Mouse (Mus musculus) cerebellum, postnatal 14 days (tissue): ENCODE measurements around the gene Usp54.
A peak's percentile ranks its signal among the peaks of the same experiment; 100 is the strongest.
"Not testable (repeated sequence)": the region's sequence is repeated elsewhere in the genome, so short reads cannot be mapped to it uniquely, and the experiment has no call there.

Source experiments
- DNase-seq, 2 experiments: peaks; one replicate each; pipeline ENCODE4 v3.0.0; 2021; ENCODE audit warnings: mixed read lengths in 2 of 2

Usp54 gene

GRCm38 (mm10) chr14:20654690-20655421 lies 14.0 kb upstream of the Usp54 start:
- no peak for DNase-seq

DNA sequence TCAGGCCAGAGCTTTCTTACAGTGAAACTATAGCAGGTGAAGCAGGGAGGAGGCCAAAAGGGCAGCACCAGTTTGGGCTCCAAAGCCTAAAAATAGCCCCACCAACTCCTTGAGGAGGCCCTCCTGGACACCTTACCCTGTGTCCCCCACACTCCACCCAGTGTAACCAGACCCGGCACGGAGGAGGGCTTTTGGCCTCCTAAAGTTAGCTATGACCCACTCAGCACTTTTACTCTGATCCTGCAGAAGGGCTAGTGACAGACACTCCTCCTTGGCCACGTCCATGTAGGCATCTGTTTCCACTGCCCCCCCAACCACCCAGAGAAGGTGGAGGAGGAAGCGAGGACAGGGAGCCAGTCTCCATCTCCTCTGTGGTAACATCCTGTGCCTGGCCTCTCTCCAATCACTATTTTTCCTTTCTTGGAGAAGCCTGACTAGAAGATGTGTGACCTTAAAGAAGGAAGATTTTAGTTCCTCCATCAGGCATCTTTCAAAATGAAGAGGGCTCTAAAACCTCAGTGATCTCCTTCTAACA lies 10.9 kb upstream of the Usp54 start:
- DNase-seq: no peak

DNA sequence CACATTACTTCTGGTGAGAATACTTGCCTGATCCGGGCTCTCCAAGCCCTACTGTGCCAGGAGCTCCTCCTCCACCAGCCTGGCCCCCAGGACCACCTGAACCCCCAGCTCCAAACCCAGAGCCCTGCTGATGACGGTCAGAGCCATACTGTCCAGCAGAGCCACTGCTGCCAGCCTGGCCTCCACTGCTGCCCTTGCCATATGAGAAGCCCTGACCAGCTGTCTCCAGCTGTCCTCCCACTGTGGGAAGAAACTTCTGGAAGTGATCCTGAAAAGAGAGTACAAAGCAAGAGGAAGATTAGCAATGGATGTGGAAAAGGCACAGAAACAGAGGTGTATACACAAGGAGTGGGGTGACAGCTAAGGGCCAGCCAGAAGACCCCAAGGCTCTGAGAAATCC lies 10.1 kb upstream of the Usp54 start:
- no peak for DNase-seq

DNA sequence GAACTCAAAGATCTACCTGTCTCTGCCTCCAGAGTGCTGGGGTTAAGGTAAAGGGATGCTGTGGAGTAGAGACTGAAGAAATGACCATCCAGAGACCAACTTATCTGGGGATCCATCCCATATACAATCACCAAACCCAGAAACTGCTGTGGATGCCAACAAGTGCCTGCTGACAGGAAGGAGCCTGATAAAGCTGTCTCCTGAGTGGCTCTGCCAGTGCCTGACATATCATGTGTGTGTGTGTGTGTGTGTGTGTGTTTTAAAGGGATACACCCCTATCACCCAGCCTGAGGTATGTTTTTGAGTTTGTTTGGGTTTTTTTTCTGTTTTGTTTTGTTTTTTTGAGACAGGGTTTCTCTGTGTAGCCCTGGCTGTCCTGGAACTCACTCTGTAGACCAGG lies 5.5 kb upstream of the Usp54 start:
- no peak for DNase-seq

DNA sequence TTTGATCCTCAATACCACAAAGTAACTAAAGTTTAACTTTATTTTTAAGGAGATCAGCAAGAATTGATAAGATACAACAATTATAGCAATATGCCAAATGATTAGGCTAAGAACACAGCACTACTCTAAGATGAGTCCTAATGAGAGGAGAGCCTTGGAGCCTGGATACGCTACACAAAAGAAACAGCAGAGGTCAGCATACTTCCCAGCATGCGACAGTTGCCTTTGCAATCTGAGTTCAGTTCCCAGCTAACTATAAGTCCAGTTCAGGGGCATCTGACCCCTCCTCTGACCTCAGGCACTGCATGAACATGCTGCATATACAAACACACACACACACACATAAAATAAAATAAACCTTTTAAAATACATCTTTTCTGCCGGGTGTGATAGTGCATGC lies 4.7 kb upstream of the Usp54 start:
- no peak for DNase-seq

GRCm38 (mm10) chr14:20641438-20641875 lies 594 bp upstream of the Usp54 start:
- DNase-seq: peak in 1 of 2 experiments; percentile 34

DNA sequence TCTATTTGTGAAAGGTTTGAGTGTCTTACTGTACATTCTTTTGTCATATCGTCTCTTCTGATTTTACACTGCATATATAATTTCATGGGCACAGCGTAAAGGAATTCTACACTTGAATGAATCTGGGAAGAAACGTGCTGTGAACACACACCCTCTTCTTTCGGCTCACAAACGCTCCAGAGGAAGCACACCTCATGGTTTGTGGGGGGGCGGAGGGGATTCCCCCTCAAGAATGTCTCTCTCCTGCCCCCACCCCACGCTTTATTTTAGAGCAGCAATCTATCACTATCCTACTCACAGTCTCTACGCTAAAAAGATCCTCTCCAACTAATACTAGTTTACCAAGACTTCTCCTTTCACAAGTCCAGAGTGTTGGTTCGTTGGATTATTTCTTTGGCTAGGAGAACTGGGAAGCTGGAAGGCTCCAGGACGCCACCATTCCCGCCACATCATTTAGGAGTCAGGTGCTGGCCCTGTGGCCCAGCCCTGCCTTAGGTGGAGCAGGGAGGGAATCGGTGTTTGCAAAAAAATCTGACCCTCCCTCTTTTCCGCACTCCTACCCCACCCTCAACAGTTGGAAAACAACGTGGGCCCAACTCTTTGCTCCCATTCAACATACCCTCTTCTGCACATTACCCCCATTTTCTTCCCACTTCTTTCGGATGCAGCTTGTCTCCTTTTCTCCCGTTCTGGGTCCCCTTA lies 794 bp downstream of the Usp54 start:
- peak; percentile 24 to 26 for DNase-seq

DNA sequence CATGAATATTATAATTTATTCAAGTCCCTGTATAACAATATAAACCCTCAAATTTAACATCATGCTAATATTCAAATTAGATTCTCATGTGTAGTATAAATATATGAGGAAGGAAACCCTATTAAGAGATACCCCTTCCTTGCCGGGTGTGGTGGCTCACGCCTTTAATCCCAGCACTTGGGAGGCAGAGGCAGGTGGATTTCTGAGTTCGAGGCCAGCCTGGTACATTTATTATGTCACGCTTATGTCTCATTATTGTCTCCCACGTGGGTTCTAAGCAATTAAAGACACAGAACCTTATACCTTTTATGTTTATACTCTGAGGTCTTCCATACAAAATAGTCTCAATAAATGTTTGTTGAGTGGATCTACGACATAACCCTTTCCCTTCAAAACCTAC lies 2.2 kb downstream of the Usp54 start:
- no peak for DNase-seq

DNA sequence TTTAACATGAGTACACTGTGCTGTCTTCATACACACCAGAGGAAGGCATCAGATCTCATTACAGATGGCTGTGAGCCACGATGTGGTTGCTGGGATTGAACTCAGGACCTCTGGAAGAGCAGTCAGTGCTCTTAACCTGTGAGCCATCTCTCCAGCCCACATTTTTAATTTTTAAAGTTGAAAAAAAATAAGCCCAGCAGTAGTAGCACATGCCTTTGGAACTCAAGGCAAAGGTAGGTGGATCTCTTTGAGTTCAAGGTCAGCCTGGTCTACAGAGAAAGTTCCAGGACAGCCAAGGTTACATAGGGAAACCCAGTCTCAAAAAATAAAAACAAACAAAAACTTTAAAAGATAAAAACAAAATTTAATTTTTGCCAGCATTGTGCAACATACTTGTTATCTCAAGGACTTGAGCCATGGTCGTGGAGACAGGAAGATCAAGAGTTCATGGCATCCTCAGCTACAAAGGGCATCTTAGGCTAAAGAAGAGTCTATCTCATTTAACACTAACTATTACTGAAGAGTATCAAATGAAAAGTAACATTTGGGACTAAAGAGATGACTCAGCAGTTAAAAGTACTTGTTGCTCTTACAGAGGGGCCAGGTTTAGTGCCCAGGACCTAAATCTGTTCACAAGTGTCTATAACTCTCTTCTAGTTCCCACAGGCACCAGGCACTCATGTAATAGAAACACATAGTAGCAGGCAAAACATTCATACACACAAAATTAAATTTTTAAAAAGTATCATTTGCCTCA lies 2.9 kb downstream of the Usp54 start:
- DNase-seq: no peak

DNA sequence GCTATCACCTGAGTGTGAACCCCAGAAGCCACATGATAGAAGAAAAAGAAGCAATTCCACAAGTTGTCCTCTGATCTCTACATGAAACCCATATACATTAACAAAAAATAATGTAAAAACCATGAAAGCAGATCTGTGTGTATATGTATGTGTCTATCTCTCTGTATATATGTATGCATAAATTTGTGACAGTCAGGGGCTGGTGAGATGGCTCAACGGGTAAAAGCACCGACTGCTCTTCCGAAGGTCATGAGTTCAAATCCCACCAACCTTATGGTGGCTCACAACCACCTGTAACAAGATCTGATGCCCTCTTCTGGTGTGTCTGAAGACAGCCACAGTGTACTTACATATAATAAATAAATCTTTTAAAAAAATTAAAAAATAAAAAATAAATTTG lies 3.9 kb downstream of the Usp54 start:
- not testable (repeated sequence) for DNase-seq

- no peak for DNase-seq
Measured at GRCm38 (mm10) chr14:20635546-20635945, 5.3 kb downstream of the Usp54 start.

DNA sequence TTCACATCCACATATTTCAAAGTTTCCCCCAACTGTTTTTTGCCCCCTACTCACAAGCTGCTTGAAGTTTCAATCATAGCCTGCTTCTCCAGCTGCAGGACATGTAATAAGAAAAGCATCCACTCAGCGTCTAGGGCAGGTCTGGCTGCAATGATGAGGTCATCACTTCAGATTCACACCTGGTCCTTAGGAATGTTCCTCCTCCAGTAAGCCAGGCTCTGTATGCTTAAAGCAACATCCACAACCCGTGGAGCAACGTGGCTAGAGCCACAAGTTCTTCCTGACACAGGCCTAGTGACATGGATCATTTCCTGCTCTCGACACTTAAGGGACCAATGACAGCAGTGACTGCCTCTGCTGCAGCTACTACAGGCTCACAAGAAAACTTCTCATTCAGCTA lies 9.6 kb downstream of the Usp54 start:
- no peak for DNase-seq

DNA sequence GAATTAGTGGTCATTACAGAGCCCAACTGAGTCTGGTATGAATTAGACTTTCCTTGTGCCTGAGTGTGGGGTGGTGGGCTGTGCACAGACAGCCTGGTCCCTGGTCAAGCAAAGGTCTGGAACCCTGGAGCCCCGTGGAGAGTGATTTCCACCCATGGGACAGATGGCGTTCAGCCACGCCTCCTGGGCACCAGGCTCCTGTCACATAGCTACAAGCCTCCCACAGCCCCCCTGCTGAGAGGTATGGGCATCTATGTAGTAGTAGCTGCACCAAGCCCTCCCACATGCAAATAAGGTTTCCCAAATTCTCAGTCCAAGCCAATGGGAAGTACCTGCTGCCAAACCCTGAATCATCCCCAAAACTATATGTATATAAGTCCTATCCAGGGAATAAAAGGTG lies 13.9 kb downstream of the Usp54 start:
- DNase-seq: peak; percentile 20 to 32

DNA sequence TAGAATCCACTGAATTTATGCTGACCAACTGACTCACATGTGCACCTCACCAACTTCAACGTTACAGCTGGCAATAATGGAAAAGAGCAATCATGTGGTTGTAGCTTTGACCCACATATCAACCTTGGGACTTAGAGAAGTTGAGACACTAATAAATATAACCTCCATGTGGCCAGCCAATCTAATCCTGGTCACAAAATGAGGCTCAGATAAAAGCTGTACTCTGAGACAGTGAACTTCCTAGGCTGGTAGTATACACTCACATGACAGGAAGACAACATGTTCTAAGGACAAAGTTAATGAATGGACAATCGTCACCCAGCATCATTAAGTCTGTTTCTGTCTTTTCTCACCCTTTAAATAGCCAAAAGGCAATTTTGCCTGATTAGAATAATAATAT lies 14.4 kb downstream of the Usp54 start:
- no peak for DNase-seq

- no peak for DNase-seq
Measured at GRCm38 (mm10) chr14:20622907-20623306, 18.0 kb downstream of the Usp54 start.

GRCm38 (mm10) chr14:20622412-20622811 lies 18.5 kb downstream of the Usp54 start:
- DNase-seq: no peak

GRCm38 (mm10) chr14:20621903-20622302 lies 19.0 kb downstream of the Usp54 start:
- DNase-seq: no peak

GRCm38 (mm10) chr14:20619131-20619530 lies 21.7 kb downstream of the Usp54 start:
- no peak for DNase-seq

DNA sequence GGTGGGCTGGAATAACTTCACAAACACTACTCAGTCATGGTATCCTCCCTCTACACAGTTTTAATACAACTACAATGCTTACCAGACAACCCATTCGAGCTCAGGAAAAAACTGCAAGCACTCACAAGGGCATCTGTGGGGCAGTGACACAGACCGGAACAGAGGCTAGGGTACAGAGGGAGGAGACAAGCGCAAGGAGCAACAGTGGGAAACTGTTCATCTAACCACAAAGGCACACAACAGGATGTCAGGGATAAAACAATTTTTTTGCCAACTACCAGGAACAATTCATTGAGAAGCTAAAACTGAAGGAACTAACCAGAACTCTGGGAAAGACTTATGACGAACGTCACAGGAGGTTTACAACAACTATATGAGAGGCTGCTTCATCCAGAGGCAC lies 22.7 kb downstream of the Usp54 start:
- DNase-seq: no peak

GRCm38 (mm10) chr14:20616421-20616820 lies 24.4 kb downstream of the Usp54 start:
- DNase-seq: no peak

DNA sequence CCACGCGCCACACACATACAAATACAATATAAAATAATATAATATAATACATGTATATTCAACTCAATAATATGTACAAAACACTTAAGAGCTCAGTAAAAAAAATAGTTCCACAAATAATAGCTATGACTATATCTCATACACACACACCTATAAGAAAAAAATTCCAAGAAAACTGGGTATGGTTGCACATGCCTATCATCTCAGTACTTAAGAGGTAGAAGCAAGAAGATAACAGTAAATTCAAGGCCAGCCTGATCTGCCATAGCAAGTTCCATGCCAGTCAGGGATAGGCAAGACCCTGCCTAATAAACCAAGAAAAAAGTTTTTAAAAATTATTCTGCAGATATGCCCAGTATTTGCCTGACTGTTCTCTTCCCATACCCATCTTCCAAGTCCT lies 25.8 kb downstream of the Usp54 start:
- no peak for DNase-seq

GRCm38 (mm10) chr14:20612820-20613219 lies 28.0 kb downstream of the Usp54 start:
- DNase-seq: no peak

DNA sequence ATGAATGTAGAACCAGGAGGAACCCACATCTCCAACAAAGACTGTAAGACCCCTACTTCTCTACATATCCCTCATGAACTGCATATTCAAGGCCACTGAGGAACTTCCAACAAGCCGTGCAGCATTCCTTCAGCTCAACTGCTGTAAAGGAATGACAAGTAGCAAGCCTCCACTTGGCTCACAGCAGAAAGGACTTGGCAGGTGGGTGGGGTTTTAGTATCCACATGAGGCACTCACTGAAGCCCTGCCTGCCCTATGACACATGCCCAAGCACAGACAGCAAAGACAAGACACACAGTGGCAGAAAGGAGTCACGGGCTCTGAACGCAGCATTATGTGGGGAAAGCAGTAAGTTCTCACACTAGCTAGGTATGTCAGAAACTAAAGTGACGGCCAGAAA lies 30.7 kb downstream of the Usp54 start:
- no peak for DNase-seq

DNA sequence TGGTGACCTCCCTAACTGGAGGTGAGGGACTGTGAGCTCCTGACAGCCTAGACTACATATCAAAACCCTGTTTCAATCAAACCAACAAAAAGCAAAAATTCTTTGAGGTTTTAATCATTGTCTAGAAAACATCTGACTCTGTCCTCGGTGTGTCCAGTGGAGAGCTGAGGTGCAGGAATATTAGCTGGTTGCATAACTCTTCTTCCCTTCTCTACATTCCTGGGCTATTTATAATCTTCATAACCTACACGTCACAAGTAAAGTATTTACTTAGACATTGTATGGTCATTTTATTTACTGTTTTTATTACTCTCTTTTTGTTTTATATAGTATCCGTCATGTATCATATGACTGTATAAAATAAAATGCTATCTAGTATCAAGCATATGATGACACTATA lies 31.3 kb downstream of the Usp54 start:
- DNase-seq: no peak
